Mouse (Mus musculus) neural tube, embryonic 10.5 days (tissue): Measurements from ENCODE around the gene Amigo3.

ENCODE experiments used
- DNase-seq: peaks from one replicate; pipeline ENCODE4 v3.0.0-alpha.2; 2017; ENCODE audit warnings: low spot score; ENCODE audit errors: extremely low spot score

Gene Amigo3

DNA sequence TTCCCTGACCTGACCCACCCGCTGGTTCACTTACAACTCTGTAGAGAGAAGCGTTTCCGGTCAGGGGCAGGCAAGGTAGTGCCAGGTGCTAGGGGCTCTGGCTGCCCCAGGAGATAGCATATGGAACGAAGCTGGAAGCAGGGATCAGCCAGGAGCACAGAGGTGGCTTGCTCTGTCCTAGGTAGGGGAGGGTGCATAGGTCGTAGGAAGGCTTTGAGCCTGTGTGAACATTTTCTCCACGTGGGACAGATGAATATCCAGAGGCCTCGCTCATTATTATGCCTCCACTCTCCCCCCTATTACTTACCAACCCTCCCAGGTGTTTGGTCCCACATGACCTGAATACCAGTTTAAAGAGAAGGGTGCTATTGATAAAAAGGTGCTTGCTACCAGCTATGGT, 548 bp upstream of the Amigo3 start:
- no peak for DNase-seq

DNA sequence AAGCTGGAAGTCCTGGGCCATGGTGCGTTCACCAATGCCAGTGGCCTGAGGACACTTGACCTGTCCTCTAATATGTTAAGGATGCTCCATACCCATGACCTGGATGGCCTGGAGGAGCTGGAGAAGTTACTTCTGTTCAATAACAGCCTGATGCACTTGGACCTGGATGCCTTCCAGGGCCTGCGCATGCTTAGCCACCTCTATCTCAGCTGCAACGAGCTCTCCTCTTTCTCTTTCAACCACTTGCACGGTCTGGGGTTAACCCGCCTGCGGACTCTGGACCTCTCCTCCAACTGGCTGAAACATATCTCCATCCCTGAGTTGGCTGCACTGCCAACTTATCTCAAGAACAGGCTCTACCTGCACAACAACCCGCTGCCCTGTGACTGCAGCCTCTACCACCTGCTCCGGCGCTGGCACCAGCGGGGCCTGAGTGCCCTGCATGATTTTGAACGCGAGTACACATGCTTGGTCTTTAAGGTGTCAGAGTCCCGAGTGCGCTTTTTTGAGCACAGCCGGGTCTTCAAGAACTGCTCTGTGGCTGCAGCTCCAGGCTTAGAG, 786 bp downstream of the Amigo3 start:
- no peak for DNase-seq

DNA sequence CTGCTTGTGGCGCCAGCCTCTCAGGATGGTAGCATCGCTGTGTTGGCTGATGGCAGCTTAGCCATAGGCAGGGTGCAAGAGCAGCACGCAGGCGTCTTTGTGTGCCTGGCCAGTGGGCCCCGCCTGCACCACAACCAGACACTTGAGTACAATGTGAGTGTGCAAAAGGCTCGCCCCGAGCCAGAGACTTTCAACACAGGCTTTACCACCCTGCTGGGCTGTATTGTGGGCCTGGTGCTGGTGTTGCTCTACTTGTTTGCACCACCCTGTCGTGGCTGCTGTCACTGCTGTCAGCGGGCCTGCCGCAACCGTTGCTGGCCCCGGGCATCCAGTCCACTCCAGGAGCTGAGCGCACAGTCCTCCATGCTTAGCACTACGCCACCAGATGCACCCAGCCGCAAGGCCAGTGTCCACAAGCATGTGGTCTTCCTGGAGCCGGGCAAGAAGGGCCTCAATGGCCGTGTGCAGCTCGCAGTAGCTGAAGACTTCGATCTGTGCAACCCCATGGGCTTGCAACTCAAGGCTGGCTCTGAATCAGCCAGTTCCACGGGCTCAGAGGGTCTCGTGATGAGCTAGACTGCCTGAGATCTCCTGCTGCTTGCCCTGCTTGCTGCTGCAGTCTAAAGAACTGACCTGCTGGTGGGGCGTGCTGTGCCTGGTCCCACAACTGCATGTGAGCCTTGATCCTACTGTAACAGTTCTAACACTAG, 1.5 kb downstream of the Amigo3 start:
- DNase-seq: no peak

DNA sequence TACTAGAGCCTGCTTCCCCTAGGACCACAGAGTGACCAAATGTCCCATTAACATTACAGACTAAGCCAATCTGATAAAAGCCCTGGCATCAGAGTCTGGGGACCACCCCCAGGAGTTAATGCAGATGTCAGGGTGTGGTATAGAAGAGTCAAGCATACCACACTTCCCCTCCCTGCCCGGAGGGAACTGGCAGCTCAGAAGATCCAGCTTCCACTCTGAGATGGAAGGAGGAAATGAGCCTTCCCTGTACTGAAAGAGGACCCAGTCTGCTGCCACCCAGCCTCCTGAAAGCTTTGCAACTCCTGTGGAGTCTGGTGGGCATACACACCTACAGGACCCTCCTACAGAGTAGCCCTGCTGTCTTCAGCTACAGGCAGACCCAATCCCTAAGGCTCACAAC, 2.1 kb downstream of the Amigo3 start:
- no peak for DNase-seq

DNA sequence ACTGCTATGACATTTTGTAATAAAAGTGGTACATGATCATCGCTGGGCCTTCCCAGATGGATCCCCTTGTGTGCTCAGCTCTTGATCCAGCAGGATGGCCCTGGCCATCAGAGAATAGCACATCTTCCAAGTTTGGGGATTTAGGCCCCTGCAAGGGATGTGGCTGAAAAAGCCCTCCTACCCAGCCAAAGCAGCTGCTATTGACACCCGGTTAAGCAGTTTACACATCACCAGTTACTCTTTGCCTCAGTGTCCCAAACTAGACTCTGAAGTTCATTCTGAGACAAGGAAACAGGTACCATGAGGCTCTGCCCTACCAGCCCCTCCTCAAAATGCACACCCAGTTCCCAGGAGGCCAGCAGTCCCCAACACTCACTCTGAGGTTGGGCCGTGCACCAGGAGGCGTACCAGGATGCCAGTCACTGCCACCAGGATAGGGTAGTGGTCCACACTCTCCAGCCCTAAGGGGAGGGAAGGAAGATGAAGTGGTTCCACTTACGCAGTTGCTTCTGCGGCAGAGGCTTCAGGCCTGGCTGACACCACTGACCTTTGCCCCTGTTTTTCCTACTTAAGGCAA, 2.8 kb downstream of the Amigo3 start:
- no peak for DNase-seq

DNA sequence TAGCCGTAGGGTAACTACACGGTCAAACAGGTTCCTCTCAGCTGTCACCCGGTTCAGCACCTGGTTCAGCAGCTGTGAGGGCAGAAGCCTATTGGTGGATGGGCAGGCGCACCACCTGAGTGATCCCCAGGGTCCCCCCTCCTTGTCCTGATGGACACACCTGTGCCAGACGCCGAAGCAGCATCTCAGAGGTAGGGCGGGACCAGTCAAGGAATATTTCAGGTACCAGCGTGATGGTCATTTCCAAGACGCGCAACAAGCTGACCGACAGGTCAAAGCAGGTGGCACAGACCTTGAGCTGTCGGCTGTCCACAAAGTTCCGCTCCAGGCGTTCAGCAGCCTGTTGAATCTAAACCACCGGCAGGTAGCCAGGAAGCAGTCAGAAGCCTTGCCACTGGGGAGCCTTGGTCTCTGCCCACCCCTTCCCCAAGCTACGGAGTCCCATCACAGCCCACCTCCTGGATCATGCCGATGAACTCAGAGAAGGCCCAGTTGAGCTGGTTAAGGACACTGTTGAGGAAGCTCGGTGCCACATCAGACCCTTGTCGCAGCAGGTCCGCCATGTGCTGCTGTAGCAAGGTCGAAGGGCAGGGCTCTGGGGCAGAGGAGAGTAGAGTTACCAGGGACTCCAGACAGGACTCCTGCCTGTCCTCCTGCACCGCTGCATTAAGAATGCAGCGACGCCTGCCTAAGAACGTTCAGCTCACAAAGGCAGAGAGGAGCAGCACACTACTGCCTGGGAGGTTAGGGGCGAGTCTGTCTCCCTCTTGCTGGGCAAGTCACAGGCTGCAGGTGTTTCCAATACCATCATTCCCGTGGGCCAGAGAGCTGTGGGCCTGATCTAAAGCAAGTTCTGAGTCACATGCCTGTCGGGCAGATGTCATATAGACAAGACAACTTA, 3.7 kb downstream of the Amigo3 start:
- DNase-seq: no peak

DNA sequence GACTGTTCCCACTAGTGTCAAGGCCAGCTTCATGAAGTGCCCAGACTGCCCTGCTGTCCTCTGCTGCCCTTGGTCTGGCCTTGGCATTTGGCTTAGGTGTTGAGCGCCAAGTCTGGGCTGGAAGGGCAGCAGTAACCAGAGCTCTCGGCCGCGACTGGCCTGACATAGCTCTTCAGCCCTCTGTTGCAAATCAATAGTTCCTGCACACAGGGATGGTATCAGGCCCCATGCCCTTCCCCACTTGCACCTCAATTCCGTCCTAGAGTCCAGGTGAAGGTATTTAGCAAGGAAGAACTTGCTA, 4.3 kb downstream of the Amigo3 start:
- DNase-seq: no peak

DNA sequence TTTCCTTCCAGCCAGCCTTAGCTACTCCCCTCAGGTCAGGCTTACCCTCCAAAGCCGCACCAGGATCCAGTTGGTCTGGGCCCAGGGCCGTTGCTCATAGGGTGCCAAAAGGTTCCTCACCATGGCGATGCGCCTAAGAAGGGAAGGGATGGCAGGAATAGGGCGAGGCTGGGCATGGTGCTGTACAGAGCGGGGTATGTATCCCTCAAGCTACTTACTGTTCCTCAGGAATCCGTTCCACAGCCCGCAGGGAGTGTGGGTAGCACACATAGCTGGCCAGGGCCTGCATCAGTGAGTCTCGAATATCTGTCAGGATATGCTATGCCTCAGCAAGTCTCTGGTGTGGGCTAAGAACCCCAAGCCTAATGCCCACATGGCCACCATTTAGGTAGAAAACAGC, 5.3 kb downstream of the Amigo3 start:
- no peak for DNase-seq

DNA sequence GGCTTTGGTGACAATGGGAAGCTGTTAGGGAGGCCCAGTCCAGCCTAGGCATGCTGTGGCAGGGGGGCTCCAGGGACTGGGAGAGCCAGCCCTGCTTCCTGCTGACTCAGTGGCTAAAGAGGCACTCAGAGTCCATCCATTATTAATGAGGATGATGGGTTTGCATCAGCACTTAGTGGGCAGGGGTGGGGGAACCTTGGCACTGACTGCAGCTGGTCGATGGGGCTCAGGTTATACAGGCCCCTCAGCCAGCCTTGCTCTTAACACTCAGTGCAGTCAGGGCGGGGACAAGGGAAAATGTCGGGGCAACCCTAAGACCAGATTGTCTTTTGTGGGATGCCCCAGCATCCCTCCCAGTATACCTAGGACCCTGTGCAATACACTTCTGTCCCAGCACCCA, 9.2 kb downstream of the Amigo3 start:
- no peak for DNase-seq

DNA sequence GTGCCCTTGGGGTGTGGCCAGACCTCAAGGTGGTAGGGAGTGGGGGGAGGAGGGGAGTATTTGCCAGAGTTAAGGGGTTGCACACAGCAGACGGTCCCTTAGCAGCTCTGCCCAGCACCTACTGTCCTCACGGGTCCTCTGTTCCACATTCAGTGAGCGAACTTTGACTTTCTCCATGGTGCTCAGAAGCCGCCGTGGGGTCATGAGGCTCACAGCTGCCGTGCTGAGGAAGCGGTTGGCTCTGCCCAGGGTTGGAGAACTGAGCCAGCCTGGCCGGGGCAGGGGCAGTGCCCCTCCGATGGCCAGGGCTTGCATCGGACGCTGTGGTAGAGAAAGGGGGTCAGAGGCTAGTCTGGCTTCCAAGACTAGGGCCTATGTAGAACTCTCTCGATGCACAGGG, 10.4 kb downstream of the Amigo3 start:
- no peak for DNase-seq

DNA sequence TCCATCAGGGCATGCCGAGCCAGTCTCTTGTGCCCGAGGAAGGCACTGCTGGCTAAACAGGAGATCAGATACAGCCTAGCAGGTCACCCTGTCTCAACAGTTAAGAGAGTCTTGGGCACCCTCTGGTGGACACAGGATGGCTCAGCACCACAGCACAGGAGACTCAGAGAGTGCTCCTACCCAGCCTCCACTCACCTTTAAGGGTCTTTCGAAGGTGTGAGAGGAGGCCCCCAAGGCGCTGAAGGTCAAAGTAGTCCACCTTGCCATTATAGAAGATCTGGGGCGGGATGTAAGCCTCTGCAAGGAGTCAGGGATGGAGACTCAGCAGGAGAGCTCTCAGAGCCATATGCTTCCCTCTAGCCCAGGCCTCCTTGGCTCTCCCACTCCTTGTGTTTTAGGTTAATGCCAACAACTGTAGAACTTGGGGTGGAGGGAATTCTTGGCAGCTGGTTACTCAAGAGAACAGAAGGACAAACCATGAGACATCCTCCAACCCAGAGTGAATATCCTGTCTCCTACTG, 12.6 kb downstream of the Amigo3 start:
- no peak for DNase-seq

DNA sequence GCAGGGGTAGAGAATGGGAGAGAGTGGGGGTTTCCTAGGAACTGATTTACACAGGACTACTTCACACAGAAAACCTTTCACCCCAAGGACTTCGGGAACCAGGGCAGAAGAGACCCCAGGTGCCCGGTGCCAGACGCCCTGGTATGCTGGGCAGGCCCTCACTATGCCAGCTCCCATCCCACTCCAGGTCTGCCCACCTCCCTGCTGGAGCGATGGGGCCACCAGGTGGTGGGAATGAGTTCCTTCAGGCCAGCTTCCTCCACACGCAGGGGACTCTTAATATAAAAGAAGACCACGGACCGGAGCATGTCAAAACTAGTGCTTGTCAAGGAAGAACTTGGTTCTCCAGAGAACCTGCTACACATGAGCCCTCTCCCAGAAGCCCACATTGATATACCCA, 14.2 kb downstream of the Amigo3 start:
- no peak for DNase-seq

DNA sequence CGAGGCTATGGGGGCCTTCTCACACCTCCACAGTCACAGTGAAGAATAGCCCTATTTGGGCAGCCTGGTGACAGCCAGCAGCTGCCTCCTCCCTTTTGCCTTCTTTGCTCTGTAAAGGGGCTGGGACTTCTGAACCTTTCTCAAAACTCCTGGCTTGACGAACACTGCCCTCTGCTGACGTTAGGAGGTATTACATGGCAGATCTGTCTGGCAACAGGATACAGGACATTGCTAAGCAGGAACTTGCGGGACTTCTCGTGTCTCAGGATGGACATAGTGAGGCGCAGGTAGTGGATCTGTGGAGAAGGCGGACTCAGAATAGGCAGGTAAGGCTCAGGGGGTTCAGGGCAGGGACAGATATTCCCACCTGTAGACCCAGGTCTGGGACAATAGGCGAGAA, 14.9 kb downstream of the Amigo3 start:
- DNase-seq: peak; percentile 92

DNA sequence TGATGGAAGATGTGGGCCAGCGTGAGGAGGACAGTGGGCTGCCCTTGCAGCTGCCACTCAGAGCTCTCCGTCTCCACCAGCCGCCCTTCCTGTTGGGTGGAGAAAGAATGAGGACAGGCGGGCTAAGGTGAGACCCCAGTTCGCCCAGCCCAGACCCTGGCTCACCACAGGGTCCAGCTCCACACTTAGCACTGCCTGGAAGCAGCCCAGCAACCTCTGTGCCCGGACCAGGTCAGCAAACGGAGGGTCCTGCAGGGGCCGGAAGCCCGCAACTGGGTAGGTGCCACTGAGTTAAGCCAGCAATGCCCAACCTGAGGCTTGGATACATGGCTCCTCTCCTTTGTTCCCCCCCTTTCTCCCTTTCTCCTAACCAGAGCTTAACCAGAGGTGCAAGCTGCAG, 16.0 kb downstream of the Amigo3 start:
- no peak for DNase-seq

DNA sequence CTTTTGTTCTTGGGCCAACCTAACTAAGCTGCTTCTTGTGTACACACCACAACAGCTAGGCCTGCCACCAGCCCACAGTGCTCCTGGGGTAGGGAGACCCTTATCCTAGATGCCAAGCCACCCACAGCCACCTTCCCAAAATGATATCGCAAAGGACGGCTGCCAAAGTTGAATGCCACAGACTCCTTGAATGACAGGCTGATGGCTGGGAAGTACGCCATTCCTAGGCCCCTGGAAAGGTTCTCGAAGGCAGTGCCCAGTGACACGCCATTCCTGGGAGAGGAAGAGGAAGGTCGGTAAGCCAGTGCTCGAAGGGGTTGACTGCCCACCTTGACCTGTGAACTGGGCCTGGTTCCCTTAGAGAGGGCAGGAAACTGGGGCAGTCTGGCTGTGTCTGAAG, 16.6 kb downstream of the Amigo3 start:
- no peak for DNase-seq

DNA sequence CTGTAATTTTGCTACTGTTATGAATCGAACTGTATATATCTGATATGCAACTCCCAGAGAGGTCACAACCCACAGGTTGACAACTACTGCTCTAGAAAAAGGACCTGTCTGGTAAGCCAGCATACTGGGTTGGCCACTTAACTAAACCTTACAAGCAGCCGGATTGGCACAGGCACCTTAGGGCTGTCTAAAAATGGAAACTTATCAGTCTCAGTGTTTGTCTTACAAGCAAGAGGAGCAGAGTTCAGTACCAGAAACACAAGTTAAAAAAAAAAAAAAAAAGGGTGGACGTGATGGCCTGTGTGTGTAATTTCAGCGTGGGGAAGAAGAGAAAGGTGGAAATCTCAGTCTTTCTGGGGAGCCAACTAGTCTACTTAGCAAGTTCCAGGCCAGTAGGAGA, 18.8 kb downstream of the Amigo3 start:
- no peak for DNase-seq

DNA sequence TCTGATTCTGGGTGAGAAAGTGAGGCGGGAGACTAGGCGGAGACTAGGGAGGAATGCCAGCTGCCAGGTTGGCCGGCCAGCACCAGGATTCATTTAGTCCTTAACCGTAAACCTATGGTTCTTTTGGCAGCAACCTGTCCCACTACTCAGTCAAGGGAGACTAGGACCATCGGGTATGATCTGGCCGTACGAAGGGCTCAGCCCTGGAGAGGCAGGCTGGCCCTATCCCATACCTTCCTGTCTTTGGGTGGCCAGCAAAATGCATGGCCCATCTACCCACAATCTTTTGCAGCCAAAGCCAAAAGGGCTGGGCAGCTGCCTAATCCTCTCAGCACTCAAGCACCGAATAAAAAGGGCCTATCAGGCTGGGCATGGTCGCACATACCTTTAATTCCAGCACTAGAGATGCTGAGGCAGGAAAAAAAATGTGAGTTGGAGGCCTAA, 19.5 kb downstream of the Amigo3 start:
- no peak for DNase-seq

DNA sequence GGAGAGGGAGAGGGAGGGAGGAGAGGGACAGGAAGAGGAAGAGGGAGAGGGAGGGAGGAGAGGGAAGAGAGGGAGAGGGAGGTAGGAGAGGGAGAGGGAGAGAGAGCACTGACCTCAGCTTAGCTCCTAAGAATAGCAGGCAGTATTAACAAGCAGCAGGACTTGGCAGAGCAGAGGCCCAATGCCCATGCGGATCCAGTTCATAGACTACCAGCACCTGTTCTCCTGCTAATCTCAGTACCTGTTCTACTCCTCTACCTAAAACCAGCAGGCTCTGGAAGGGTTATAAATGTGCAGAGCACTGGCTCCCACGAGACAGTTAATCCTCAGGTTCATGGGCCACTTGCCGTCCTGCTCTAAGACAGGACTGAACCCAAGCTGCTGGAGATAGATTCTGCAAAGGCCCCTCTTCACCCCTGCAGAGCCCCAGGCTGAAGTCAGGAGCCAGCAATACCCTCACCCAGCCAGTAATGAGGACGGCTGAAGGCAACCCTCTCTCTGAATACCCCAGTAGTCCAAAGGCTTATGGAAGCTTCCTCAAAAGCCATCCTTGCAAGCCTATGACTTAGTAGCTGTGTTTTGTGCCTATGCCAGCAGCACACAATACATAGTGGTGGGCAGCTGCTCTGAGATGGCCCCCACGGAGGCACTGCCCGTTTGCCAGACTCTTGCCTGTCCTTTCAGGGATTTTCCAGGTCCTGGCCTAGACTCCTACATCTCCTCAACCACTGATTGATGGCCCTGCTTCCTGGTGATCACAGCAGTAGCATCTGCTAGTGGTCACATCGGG, 20.4 kb downstream of the Amigo3 start:
- no peak for DNase-seq

DNA sequence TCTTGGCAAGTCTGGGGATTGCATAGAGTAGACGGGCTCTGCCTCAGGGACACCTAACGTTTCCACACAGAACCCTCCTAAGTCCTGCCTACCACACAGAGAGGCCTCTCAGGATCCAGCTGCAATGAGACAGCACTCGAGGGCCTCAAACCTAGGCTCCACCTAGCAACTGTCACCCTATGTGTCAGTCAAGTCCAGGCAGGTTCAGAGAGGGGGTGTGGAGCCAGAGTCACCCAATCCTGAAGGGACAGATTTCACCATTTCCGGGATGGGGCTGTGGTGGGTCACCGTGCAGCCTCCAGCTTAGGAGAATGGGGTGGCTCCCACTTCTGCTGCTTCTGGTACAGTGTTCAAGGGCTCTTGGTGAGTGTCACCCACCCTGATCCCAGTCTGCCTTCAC, 27.2 kb downstream of the Amigo3 start, which contains the start of gene Mst1:
Gene Mst1 (plus strand): TSS at position 269 of the 400 bp plus-strand sequence.
- no peak for DNase-seq

DNA sequence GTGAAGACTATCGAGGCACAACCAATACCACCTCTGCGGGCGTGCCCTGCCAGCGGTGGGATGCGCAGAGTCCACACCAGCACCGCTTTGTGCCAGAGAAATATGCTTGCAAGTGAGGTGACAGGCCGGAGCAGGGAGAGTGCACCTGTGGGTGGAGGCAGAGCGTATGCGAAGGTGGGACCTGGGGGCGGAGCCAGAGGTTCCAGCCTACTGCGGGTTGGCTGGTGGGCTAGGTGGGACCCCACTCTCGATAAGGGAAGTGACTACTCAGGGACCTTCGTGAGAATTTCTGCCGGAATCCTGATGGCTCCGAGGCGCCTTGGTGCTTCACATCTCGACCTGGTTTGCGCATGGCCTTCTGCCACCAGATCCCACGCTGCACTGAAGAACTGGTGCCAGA, 29.6 kb downstream of the Amigo3 start:
- DNase-seq: no peak

DNA sequence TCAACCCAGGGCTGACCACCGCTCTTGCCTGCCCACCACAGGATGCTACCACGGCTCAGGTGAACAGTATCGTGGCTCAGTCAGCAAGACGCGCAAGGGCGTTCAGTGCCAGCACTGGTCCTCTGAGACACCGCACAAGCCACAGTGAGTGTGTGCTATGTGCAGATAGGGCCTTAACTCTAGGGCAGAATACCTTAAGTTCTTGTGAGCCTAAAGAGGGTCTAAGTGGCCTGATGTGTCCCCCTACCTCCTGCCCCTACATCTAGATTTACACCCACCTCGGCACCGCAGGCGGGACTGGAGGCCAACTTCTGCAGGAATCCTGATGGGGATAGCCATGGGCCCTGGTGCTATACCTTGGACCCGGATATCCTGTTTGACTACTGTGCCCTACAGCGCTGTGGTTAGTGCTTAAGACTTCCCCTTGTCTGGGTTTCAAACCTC, 30.1 kb downstream of the Amigo3 start, which contains the start of gene Rnf123:
Gene Rnf123 (minus strand): TSS at position 359 of the 444 bp plus-strand sequence.
- DNase-seq: no peak
